In the genomic region with DNA sequence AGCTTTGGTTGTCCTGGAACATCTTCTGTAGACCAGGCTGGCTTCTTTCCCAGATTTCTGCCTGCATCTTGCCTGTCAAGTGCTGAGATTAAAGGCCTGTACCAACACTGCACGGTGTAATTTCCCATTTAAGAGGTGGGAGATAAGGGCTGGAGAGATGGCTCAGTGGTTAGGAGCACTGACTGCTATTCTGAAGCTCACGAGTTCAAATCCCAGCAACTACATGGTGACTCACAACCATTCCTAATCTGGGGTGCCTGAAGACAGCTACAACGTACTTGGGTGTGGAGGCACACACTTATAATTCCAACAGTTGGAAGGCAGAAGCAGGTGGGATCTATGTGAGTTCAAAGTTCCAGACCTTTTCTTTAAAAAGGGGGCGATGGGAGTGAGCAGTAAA, we compare ENCODE assay signal across 9 mouse cellular contexts. TPM values are rescaled to one million over a fixed set of nuclear protein-coding genes. Genes with fewer than 3 reads are reported as not detected.
DNase-seq lines count a peak whose midpoint lies in the region; ATAC-seq lines count a peak whose summit lies in the region.
"Had no signal": no experiment of that assay in that cellular context is flagged by ENCODE, and none has a peak within 500 bp of the region (broad histone marks: within the 10 kb centered on the region; RNA-seq: fewer than 3 reads in every experiment).

No protein-coding gene starts in this region.

- WGBS in kidney, embryonic 14.5 days = 44% methylated on average over 4 of the region's 4 CpGs
- WGBS in forebrain, embryonic 14.5 days = 40% methylated on average over 4 of the region's 4 CpGs
- WGBS in liver, embryonic 12.5 days (ENCODE audit: insufficient replicate concordance) = 31% methylated on average over 4 of the region's 4 CpGs

- peak; percentile 14 for ATAC-seq in kidney, embryonic 14.5 days (ENCODE audit: low FRiP score, low TSS enrichment)
- no peak; the same call in 1 of the 2 replicates for ATAC-seq in forebrain, embryonic 14.5 days
- ATAC-seq in liver, embryonic 12.5 days = 0 out of 2 replicates have a peak, but pooled peaks have one; percentile 8

- no peak for DNase-seq in kidney, adult 8-10 months
- DNase-seq in NIH3T3 (ENCODE audit: low read depth) = peak; percentile 8
- DNase-seq in forebrain, embryonic 14.5 days (ENCODE audit: low spot score) = peak; percentile 6
- no peak for DNase-seq in B cell, adult 2 months
- DNase-seq in embryo, embryonic 10 days (ENCODE audit: low spot score) = no peak
- no peak for DNase-seq in ovary, postnatal 36 days (ENCODE audit: low spot score)

- H3K4me3 ChIP-seq in kidney, embryonic 14.5 days (ENCODE audit: low read length) = no peak overlapping the region
- peak overlapping the region; percentile 6; the same call in 1 of the 2 replicates for H3K4me3 ChIP-seq in forebrain, embryonic 14.5 days (ENCODE audit: low read depth, low read length)
- H3K4me3 ChIP-seq in liver, embryonic 12.5 days = peak overlapping the region; percentile 94

- H3K9ac ChIP-seq in kidney, embryonic 14.5 days (ENCODE audit: low read depth, low read length) = no peak overlapping the region
- no peak overlapping the region for H3K9ac ChIP-seq in forebrain, embryonic 14.5 days (ENCODE audit: low read length)
- no peak overlapping the region for H3K9ac ChIP-seq in liver, embryonic 12.5 days

- no peaks in the 10 kb centered on the region for H3K36me3 ChIP-seq in kidney, embryonic 14.5 days (ENCODE audit: control insufficient read depth, insufficient read depth, low read length)
- no peaks in the 10 kb centered on the region for H3K36me3 ChIP-seq in forebrain, embryonic 14.5 days (ENCODE audit: control insufficient read depth, insufficient read depth, low read length)
- no peaks in the 10 kb centered on the region for H3K36me3 ChIP-seq in liver, embryonic 12.5 days
- H3K36me3 ChIP-seq: G1E had no signal

- H3K4me1 ChIP-seq in kidney, embryonic 14.5 days (ENCODE audit: control insufficient read depth, insufficient read depth, low read length) = no peaks in the 10 kb centered on the region
- H3K4me1 ChIP-seq in forebrain, embryonic 14.5 days (ENCODE audit: control insufficient read depth, insufficient read depth, low read length) = no peaks in the 10 kb centered on the region
- peaks cover 6% of the 10 kb centered on the region; the same call in 1 of the 2 replicates for H3K4me1 ChIP-seq in liver, embryonic 12.5 days

- H3K27me3 ChIP-seq in kidney, embryonic 14.5 days (ENCODE audit: control insufficient read depth, insufficient read depth, low read length) = 0 out of 2 replicates have a peak, but pooled peaks cover 3% of the 10 kb centered on the region
- no peaks in the 10 kb centered on the region for H3K27me3 ChIP-seq in forebrain, embryonic 14.5 days (replicated peaks; ENCODE audit: control insufficient read depth, insufficient read depth, low read length)
- 0 out of 2 replicates have a peak, but pooled peaks cover 3% of the 10 kb centered on the region for H3K27me3 ChIP-seq in liver, embryonic 12.5 days (replicated peaks)

- H3K4me2 ChIP-seq in kidney, embryonic 14.5 days (replicated peaks; ENCODE audit: low read depth, low read length) = no peak overlapping the region
- H3K4me2 ChIP-seq in forebrain, embryonic 14.5 days (ENCODE audit: low read length) = no peak overlapping the region
- H3K4me2 ChIP-seq in liver, embryonic 12.5 days = peak overlapping the region; percentile 37

- no peak overlapping the region for H3K27ac ChIP-seq in kidney, embryonic 14.5 days (ENCODE audit: low read depth, low read length)
- H3K27ac ChIP-seq in forebrain, embryonic 14.5 days (ENCODE audit: low read depth, low read length) = no peak overlapping the region
- H3K27ac ChIP-seq in liver, embryonic 12.5 days = no peak overlapping the region

- no peaks in the 10 kb centered on the region for H3K9me3 ChIP-seq in kidney, embryonic 14.5 days (ENCODE audit: control insufficient read depth, low read length)
- no peaks in the 10 kb centered on the region for H3K9me3 ChIP-seq in forebrain, embryonic 14.5 days (replicated peaks; ENCODE audit: control insufficient read depth, low read length)
- H3K9me3 ChIP-seq in liver, embryonic 12.5 days (replicated peaks) = no peaks in the 10 kb centered on the region
- H3K9me3 ChIP-seq: G1E had no signal

RNA-seq across cellular contexts. Expression of a gene that starts 46.8 kb away (rescaled TPM):
- polyA plus RNA-seq in kidney, embryonic 14.5 days (2014; fragmentation: Nextera tagmentation; extraction: Ambion mirVana) = 72.4 and 93.1 TPM in 2 replicates
- polyA plus RNA-seq in forebrain, embryonic 14.5 days (2014; fragmentation: Nextera tagmentation; extraction: Ambion mirVana) = 91.4 and 114 TPM in 2 replicates
- 29.7 and 30.5 TPM in 2 replicates for polyA plus RNA-seq in liver, embryonic 12.5 days (2016; fragmentation: Nextera tagmentation; extraction: Ambion mirVana)

Comparison
In these comparisons a context has a peak if more than half of its experiments do, and no peak if none do; other contexts are left out.
1. DNase-seq: peak in NIH3T3 (single experiment) and forebrain, embryonic 14.5 days (single experiment); none in kidney, adult 8-10 months (0 of 2), B cell, adult 2 months (0 of 2), embryo, embryonic 10 days (single experiment) and ovary, postnatal 36 days (single experiment).